Mouse (Mus musculus): ENCODE data around the gene Auts2. TPM values are rescaled to one million over a fixed set of nuclear protein-coding genes. Genes with fewer than 3 reads are reported as not detected.

Gene Auts2
- polyA plus RNA-seq, 1 experiment from 2014 or later, result 36.0 TPM

- Histone ChIP-seq H3K4me1 (ENCODE audit: control insufficient read depth, insufficient read depth, low read length) (peaks cover 13% of the 10 kb centered on the region), H3K36me3 (ENCODE audit: control insufficient read depth, insufficient read depth, low read length) (no peaks in the 10 kb centered on the region), H3K9ac (ENCODE audit: low read length) (no peak overlapping the region), H3K4me3 (ENCODE audit: low read depth, low read length) (no peak overlapping the region), H3K27ac (ENCODE audit: low read depth, low read length) (no peak overlapping the region), H3K9me3 (ENCODE audit: control insufficient read depth, low read length) (no peaks in the 10 kb centered on the region), H3K4me2 (no peak overlapping the region), H3K27me3 (ENCODE audit: control insufficient read depth, insufficient read depth, low read length) (no peaks in the 10 kb centered on the region)
- WGBS, result 15% methylated on average over 9 of the region's 9 CpGs
- no peak for DNase-seq (ENCODE audit: low spot score, missing footprints)
- no peak for ATAC-seq (ENCODE audit: low FRiP score)
These were observed 33.7 kb downstream of the Auts2 start for GRCm38 (mm10) chr5:132509464-132509885.

- Histone ChIP-seq H3K4me2 (no peak overlapping the region), H3K4me1 (ENCODE audit: control insufficient read depth, insufficient read depth, low read length) (peaks cover 25% of the 10 kb centered on the region), H3K27me3 (ENCODE audit: control insufficient read depth, insufficient read depth, low read length) (peaks cover 3% of the 10 kb centered on the region; the same call in 1 of the 2 replicates), H3K36me3 (ENCODE audit: control insufficient read depth, insufficient read depth, low read length) (no peaks in the 10 kb centered on the region), H3K9ac (ENCODE audit: low read length) (no peak overlapping the region), H3K27ac (ENCODE audit: low read depth, low read length) (no peak overlapping the region), H3K9me3 (ENCODE audit: control insufficient read depth, low read length) (no peaks in the 10 kb centered on the region), H3K4me3 (ENCODE audit: low read depth, low read length) (no peak overlapping the region)
- ATAC-seq (ENCODE audit: low FRiP score), result no peak
- DNase-seq (ENCODE audit: low spot score, missing footprints), result no peak
- WGBS, result 90% methylated on average over 1 of the region's 1 CpGs
These were observed 38.3 kb downstream of the Auts2 start for GRCm38 (mm10) chr5:132504893-132505292.

DNA sequence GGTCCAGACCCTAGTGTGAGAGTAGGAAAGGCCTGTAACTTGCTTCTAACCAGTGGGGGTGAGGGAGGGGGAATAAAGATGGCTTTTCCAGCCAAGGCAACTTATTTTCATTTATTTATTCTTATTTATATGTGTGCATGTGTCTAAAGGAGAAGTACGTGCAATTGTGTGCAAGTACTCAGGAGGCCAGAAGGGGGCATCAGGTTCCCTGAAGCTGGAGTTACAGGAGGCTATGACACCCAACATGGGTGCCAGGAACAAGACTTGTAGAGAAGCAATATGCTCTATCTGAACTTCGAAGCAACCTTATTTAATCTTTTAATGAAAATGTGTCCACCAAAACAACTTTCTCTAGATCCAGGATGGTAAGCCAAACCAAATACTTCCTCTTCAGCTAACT lies 39.7 kb downstream of the Auts2 start:
- Histone ChIP-seq H3K27me3 (ENCODE audit: control insufficient read depth, insufficient read depth, low read length) (peaks cover 3% of the 10 kb centered on the region; the same call in 1 of the 2 replicates), H3K4me3 (ENCODE audit: low read depth, low read length) (no peak overlapping the region), H3K9me3 (ENCODE audit: control insufficient read depth, low read length) (no peaks in the 10 kb centered on the region), H3K27ac (ENCODE audit: low read depth, low read length) (no peak overlapping the region), H3K36me3 (ENCODE audit: control insufficient read depth, insufficient read depth, low read length) (no peaks in the 10 kb centered on the region), H3K4me1 (ENCODE audit: control insufficient read depth, insufficient read depth, low read length) (peaks cover 20% of the 10 kb centered on the region), H3K4me2 (no peak overlapping the region), H3K9ac (ENCODE audit: low read length) (no peak overlapping the region)
- no peak for ATAC-seq (ENCODE audit: low FRiP score)
- DNase-seq (ENCODE audit: low spot score, missing footprints), result no peak
- WGBS, result 97% methylated on average over 2 of the region's 2 CpGs

GRCm38 (mm10) chr5:132502036-132502435 lies 41.1 kb downstream of the Auts2 start:
- Histone ChIP-seq H3K9ac (ENCODE audit: low read length) (no peak overlapping the region), H3K4me2 (no peak overlapping the region), H3K36me3 (ENCODE audit: control insufficient read depth, insufficient read depth, low read length) (no peaks in the 10 kb centered on the region), H3K4me1 (ENCODE audit: control insufficient read depth, insufficient read depth, low read length) (peaks cover 20% of the 10 kb centered on the region), H3K9me3 (ENCODE audit: control insufficient read depth, low read length) (no peaks in the 10 kb centered on the region), H3K27me3 (ENCODE audit: control insufficient read depth, insufficient read depth, low read length) (peaks cover 3% of the 10 kb centered on the region; the same call in 1 of the 2 replicates), H3K27ac (ENCODE audit: low read depth, low read length) (no peak overlapping the region), H3K4me3 (ENCODE audit: low read depth, low read length) (no peak overlapping the region)
- WGBS, result 23% methylated on average over 5 of the region's 5 CpGs
- ATAC-seq (ENCODE audit: low FRiP score), result no peak
- DNase-seq (ENCODE audit: low spot score, missing footprints), result no peak

GRCm38 (mm10) chr5:132500817-132501231 lies 42.3 kb downstream of the Auts2 start:
- no peak for DNase-seq (ENCODE audit: low spot score, missing footprints)
- H3K9ac ChIP-seq (ENCODE audit: low read length), result no peak overlapping the region
- H3K4me2 ChIP-seq, result peak overlapping the region; percentile 27; the same call in 1 of the 2 replicates
- H3K36me3 ChIP-seq (ENCODE audit: control insufficient read depth, insufficient read depth, low read length), result no peaks in the 10 kb centered on the region
- H3K4me1 ChIP-seq (ENCODE audit: control insufficient read depth, insufficient read depth, low read length), result peaks cover 20% of the 10 kb centered on the region
- no peak overlapping the region for H3K27ac ChIP-seq (ENCODE audit: low read depth, low read length)
- ATAC-seq (ENCODE audit: low FRiP score), result peak; percentile 69
- H3K27me3 ChIP-seq (ENCODE audit: control insufficient read depth, insufficient read depth, low read length), result peaks cover 3% of the 10 kb centered on the region
- H3K4me3 ChIP-seq (ENCODE audit: low read depth, low read length), result no peak overlapping the region
- H3K9me3 ChIP-seq (ENCODE audit: control insufficient read depth, low read length), result no peaks in the 10 kb centered on the region
- WGBS, result 2% methylated on average over 3 of the region's 3 CpGs

DNA sequence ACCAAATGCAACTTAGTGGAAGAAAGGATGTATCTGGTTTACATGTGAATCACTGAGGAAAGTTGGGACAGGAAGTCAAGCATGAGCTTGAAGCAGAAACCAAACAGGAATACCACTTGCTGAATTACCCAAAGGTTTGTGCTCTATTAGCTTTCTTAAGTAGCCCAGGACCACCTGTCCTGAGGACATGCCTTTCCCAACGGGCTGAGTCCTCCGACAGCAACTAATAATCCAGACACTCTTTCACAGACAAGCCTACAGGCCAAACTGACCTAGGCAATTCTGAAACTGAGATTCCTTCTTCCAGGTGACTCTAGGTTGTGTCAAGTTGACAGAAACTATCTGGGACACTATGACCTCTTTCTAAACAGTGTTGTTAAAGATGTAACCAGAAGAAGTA lies 44.2 kb downstream of the Auts2 start:
- Histone ChIP-seq H3K27ac (ENCODE audit: low read depth, low read length) (no peak overlapping the region), H3K4me3 (ENCODE audit: low read depth, low read length) (no peak overlapping the region), H3K27me3 (ENCODE audit: control insufficient read depth, insufficient read depth, low read length) (peaks cover 3% of the 10 kb centered on the region), H3K9me3 (ENCODE audit: control insufficient read depth, low read length) (no peaks in the 10 kb centered on the region), H3K9ac (ENCODE audit: low read length) (no peak overlapping the region), H3K4me2 (no peak overlapping the region), H3K4me1 (ENCODE audit: control insufficient read depth, insufficient read depth, low read length) (peaks cover 20% of the 10 kb centered on the region), H3K36me3 (ENCODE audit: control insufficient read depth, insufficient read depth, low read length) (no peaks in the 10 kb centered on the region)
- DNase-seq (ENCODE audit: low spot score, missing footprints) (no peak), ATAC-seq (ENCODE audit: low FRiP score) (no peak)
- WGBS, result 59% methylated on average over 2 of the region's 2 CpGs

GRCm38 (mm10) chr5:132498045-132498444 lies 45.1 kb downstream of the Auts2 start:
- ATAC-seq (ENCODE audit: low FRiP score) (no peak), DNase-seq (ENCODE audit: low spot score, missing footprints) (no peak)
- no peak overlapping the region for H3K27ac ChIP-seq (ENCODE audit: low read depth, low read length)
- no peak overlapping the region for H3K4me3 ChIP-seq (ENCODE audit: low read depth, low read length)
- peaks cover 3% of the 10 kb centered on the region for H3K27me3 ChIP-seq (ENCODE audit: control insufficient read depth, insufficient read depth, low read length)
- no peak overlapping the region for H3K9ac ChIP-seq (ENCODE audit: low read length)
- H3K9me3 ChIP-seq (ENCODE audit: control insufficient read depth, low read length), result no peaks in the 10 kb centered on the region
- H3K36me3 ChIP-seq (ENCODE audit: control insufficient read depth, insufficient read depth, low read length), result no peaks in the 10 kb centered on the region
- H3K4me2 ChIP-seq, result no peak overlapping the region
- 78% methylated on average over 5 of the region's 5 CpGs for WGBS
- H3K4me1 ChIP-seq (ENCODE audit: control insufficient read depth, insufficient read depth, low read length), result peaks cover 20% of the 10 kb centered on the region

DNA sequence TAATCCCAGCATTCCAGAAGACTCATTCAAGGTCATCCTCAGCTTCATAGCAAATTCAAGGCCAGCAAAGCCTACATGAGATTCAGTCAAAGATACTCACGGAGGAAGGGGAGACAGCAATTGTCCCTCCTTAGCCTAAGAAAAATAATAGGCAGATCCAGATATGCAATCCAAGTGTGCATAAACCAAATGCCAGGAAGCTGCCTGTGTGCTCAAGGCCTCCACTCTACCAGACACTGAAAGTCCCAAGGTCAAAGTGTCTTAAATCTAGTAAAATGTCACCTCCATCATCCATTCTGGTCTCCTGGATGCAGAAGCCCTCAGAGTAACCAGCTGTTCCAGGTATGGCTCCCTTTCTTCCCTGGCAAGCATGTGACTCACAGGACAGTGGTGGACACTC lies 50.4 kb downstream of the Auts2 start:
- Histone ChIP-seq H3K27ac (ENCODE audit: low read depth, low read length) (no peak overlapping the region), H3K9me3 (ENCODE audit: control insufficient read depth, low read length) (no peaks in the 10 kb centered on the region), H3K36me3 (ENCODE audit: control insufficient read depth, insufficient read depth, low read length) (no peaks in the 10 kb centered on the region), H3K9ac (ENCODE audit: low read length) (no peak overlapping the region), H3K4me1 (ENCODE audit: control insufficient read depth, insufficient read depth, low read length) (peaks cover 10% of the 10 kb centered on the region), H3K4me3 (ENCODE audit: low read depth, low read length) (no peak overlapping the region), H3K4me2 (no peak overlapping the region), H3K27me3 (ENCODE audit: control insufficient read depth, insufficient read depth, low read length) (no peaks in the 10 kb centered on the region; the same call in 1 of the 2 replicates)
- no peak for DNase-seq (ENCODE audit: low spot score, missing footprints)
- no peak for ATAC-seq (ENCODE audit: low FRiP score)
- 90% methylated on average over 1 of the region's 1 CpGs for WGBS

- H3K4me2 ChIP-seq, result no peak overlapping the region
- ATAC-seq (ENCODE audit: low FRiP score), result no peak
- H3K27ac ChIP-seq (ENCODE audit: low read depth, low read length), result no peak overlapping the region
- H3K27me3 ChIP-seq (ENCODE audit: control insufficient read depth, insufficient read depth, low read length), result no peaks in the 10 kb centered on the region; the same call in 1 of the 2 replicates
- H3K36me3 ChIP-seq (ENCODE audit: control insufficient read depth, insufficient read depth, low read length), result no peaks in the 10 kb centered on the region
- peaks cover 10% of the 10 kb centered on the region for H3K4me1 ChIP-seq (ENCODE audit: control insufficient read depth, insufficient read depth, low read length)
- DNase-seq (ENCODE audit: low spot score, missing footprints), result no peak
- H3K9ac ChIP-seq (ENCODE audit: low read length), result no peak overlapping the region
- H3K9me3 ChIP-seq (ENCODE audit: control insufficient read depth, low read length), result no peaks in the 10 kb centered on the region
- no peak overlapping the region for H3K4me3 ChIP-seq (ENCODE audit: low read depth, low read length)
These were observed 51.1 kb downstream of the Auts2 start for GRCm38 (mm10) chr5:132492040-132492439.

Data from midbrain, embryonic 11.5 days (tissue).